Mouse (Mus musculus) small intestine, adult 10 weeks (tissue): ENCODE data around the gene Lrsam1. TPM values are rescaled to one million over a fixed set of nuclear protein-coding genes. Genes with fewer than 3 reads are reported as not detected.

Experiments
- polyA plus RNA-seq: library from polyadenylated mRNA; stranded (reverse); fragments of 350-450 nt; fragmentation: Illumina TruSeq; extraction: RNeasy Lipid Tissue Mini Kit (QIAGEN cat#74804); gene quantifications from one replicate; pipeline ENCODE4 v1.2.3, GENCODE M21; 2014; ENCODE audit warnings: low replicate concordance

The Lrsam1 gene
- polyA plus RNA-seq: 2.8 TPM

GRCm38 (mm10) chr2:32961192-32961995 lies at the start of gene Lrsam1, which contains the start of gene Rpl12:
Gene Lrsam1 (minus strand): TSS chr2:32961614.
Gene Rpl12 (plus strand): TSS chr2:32961559.

GRCm38 (mm10) chr2:32981725-32982271 lies 20.4 kb upstream of the Lrsam1 start, which contains the start of gene Slc2a8:
Gene Slc2a8 (minus strand): TSS chr2:32982083.

GRCm38 (mm10) chr2:32875675-32876489 lies 85.5 kb downstream of the Lrsam1 start, which contains the start of gene Fam129b:
Gene Fam129b (plus strand): TSS chr2:32876114.

Other genes with a start within 250 kb of the Lrsam1 start
- 31.9 TPM for gene Cdk9, start 248.5 kb downstream of the Lrsam1 start, polyA plus RNA-seq
- gene Sh2d3c, start 240.6 kb downstream of the Lrsam1 start, polyA plus RNA-seq: 0.19 TPM
- gene 6330409D20Rik, start 220.6 kb downstream of the Lrsam1 start, polyA plus RNA-seq: not detected
- gene Tor2a, start 204.4 kb downstream of the Lrsam1 start, polyA plus RNA-seq: 1.3 TPM
- gene Ttc16, start 186.0 kb downstream of the Lrsam1 start, polyA plus RNA-seq: 0.41 TPM
- 0.82 TPM for gene Ptrh1, start 185.8 kb downstream of the Lrsam1 start, polyA plus RNA-seq
- not detected for gene Cfap157, start 177.2 kb downstream of the Lrsam1 start, polyA plus RNA-seq
- 2.4 TPM for gene Stxbp1, start 114.4 kb downstream of the Lrsam1 start, polyA plus RNA-seq
- gene Fam129b, start 85.5 kb downstream of the Lrsam1 start, polyA plus RNA-seq: 0.15 TPM
- gene Rpl12, start 55 bp downstream of the Lrsam1 start, polyA plus RNA-seq: 102 TPM
- not detected for gene Slc2a8, start 20.5 kb upstream of the Lrsam1 start, polyA plus RNA-seq
- 1.0 TPM for gene Garnl3, start 170.0 kb upstream of the Lrsam1 start, polyA plus RNA-seq